Mouse (Mus musculus): ENCODE measurements around the gene Olfr569. TPM values are rescaled to one million over a fixed set of nuclear protein-coding genes. Genes with fewer than 3 reads are reported as not detected.

Gene Olfr569
- total and polyA plus RNA-seq, 3 experiments = not detected

DNA sequence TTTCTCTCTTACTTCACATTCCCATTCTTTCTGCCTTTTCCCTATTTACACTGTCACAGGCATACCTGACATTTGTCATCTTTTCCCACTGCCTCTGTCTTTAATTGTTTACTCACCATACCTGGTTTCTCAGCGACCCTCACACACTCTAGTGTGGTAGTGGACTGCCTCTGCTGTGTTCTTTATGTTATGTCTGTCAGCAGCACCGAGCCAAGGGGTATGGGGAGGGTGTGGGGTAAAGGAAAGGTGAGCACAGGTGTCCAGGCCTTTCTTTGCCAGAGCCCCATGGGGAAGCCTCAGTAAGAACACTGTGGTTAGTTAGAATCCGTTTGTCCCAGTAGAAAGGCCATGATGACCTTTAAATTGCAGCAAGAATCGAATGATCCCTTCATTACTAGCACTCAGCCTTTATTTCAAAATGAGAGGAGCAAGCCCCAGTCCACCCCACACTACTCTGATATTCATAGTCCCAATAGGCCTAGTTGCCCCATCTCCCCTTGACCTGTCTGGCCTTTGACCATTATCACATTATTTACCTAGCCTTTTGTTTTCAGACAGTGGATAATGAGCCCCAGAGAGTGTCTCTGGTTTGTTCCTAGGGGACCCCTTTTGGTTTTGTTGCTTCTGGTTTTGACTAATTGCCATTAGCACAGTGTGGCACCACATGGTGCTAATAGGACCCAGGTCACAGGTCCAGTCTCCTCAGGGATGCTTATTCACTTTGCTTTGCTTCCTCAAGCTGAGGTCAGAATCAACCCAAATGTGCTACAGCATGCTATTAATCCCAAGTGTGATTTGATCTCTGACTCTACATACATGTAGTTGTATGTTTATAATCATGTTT, 26.6 kb upstream of the Olfr569 start, which contains the start of gene Olfr571:
Olfr571 (minus strand) TSS at position 505 of the 844 bp plus-strand sequence.
- H3K27me3 ChIP-seq (replicated peaks) = no peaks in the 10 kb centered on the region
- no peak within 1 kb of the TSS for H3K4me2 ChIP-seq (ENCODE audit: insufficient read depth, low read depth, poor library complexity, severe bottlenecking)
- no peaks in the 10 kb centered on the region for H3K9me3 ChIP-seq (replicated peaks; ENCODE audit: low read length)
- no peak within 1 kb of the TSS for H3K27ac ChIP-seq (ENCODE audit: insufficient read depth, low read depth)
- dilution Hi-C loops (cut with MboI; ENCODE audit: extremely low pct_ligation_motif_present, extremely low pct_unique_long_range_greater_than_20kb, low sequenced_read_pairs) (no loop called here), in situ Hi-C loops (cut with MboI; ENCODE audit: low pct_ligation_motif_present, low pct_unique_long_range_greater_than_20kb, low sequenced_read_pairs) (loop anchor here (10.0 kb wide), 2 partner anchors 252 to 412 kb away; partner anchors contain the start of gene Olfr556)
- H3K79me2 ChIP-seq (replicated peaks; ENCODE audit: control insufficient read depth, extremely low read depth, insufficient read depth, poor library complexity, severe bottlenecking) = no peaks in the 10 kb centered on the region
- no peak within 1 kb of the TSS for H3K9ac ChIP-seq (ENCODE audit: insufficient read depth, low read depth)
- H3K4me3 ChIP-seq (replicated peaks in 1 of 3; ENCODE audit: low read depth in 2 of 3, low read length in 2 of 3, poor library complexity in 1 of 3) = no peak within 1 kb of the TSS
- no peak for DNase-seq (ENCODE audit: extremely low read depth)
- peaks cover 0 to 5% of the 10 kb centered on the region in 2 experiments; a peak in 2 of 4 replicates for H3K4me1 ChIP-seq (ENCODE audit: control insufficient read depth in 1 of 2, insufficient read depth in 2 of 2)
- H3K36me3 ChIP-seq (replicated peaks in 1 of 2; ENCODE audit: control insufficient read depth in 1 of 2, insufficient read depth in 1 of 2, low read length in 1 of 2) = no peaks in the 10 kb centered on the region
- no peak for TF ChIP-seq MAFK (IDR thresholded peaks at IDR 0.05; ENCODE audit: insufficient replicate concordance, low read length)
- TF ChIP-seq ZC3H11A (IDR thresholded peaks at IDR 0.05; ENCODE audit: low read depth, low read length) = no peak
- TF ChIP-seq TBP (conservative IDR thresholded peaks at IDR 0.05; ENCODE audit: low read depth, low read length) = no peak
- TF ChIP-seq NELFE (IDR thresholded peaks at IDR 0.05; ENCODE audit: low read depth, low read length) = no peak
- TF ChIP-seq TCF12 (IDR thresholded peaks at IDR 0.05; ENCODE audit: low read depth, low read length) = no peak
- no peak for TF ChIP-seq USF1 (IDR thresholded peaks at IDR 0.05; ENCODE audit: low read depth, low read length)
- no peak for TF ChIP-seq KAT2A (IDR thresholded peaks at IDR 0.05; ENCODE audit: insufficient replicate concordance, low read length)
- TF ChIP-seq JUN (IDR thresholded peaks at IDR 0.05; ENCODE audit: insufficient read depth, low read depth, low read length) = no peak
- TF ChIP-seq MXI1 (IDR thresholded peaks at IDR 0.05; ENCODE audit: low read depth, low read length) = no peak
- TF ChIP-seq ETS1 (conservative IDR thresholded peaks at IDR 0.05; ENCODE audit: low read depth, low read length) = no peak
- TF ChIP-seq ZMIZ1 (IDR thresholded peaks at IDR 0.05; ENCODE audit: low read depth, low read length) = no peak
- no peak for TF ChIP-seq RAD21 (IDR thresholded peaks at IDR 0.05; ENCODE audit: low read depth, low read length)
- no peak for TF ChIP-seq SIN3A (IDR thresholded peaks at IDR 0.05; ENCODE audit: low read length)

DNA sequence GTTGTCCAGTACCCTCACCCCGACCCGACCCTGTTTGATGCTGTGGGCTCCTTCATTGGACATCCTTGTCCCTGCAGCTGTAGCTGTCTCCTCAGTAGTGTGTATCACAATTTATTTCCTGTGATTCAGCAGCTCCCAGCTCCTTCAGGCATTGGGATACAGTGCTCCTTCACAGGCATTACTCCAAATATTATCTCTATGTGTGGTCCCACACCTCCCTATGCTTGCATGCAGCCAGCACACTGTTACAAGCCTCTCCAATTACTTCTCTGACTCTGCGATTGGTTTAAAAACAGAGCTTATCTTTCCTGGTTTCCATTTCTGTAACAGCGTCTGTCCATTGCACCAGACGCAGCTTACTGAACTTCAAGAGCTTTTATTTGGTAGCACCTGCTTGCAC, 25.7 kb upstream of the Olfr569 start:
- peaks cover 0 to 5% of the 10 kb centered on the region in 2 experiments; a peak in 2 of 4 replicates for H3K4me1 ChIP-seq (ENCODE audit: control insufficient read depth in 1 of 2, insufficient read depth in 2 of 2)
- H3K4me2 ChIP-seq (ENCODE audit: insufficient read depth, low read depth, poor library complexity, severe bottlenecking) = no peak overlapping the region
- no peaks in the 10 kb centered on the region for H3K79me2 ChIP-seq (replicated peaks; ENCODE audit: control insufficient read depth, extremely low read depth, insufficient read depth, poor library complexity, severe bottlenecking)
- no peaks in the 10 kb centered on the region for H3K27me3 ChIP-seq (replicated peaks)
- no peaks in the 10 kb centered on the region for H3K36me3 ChIP-seq (replicated peaks in 1 of 2; ENCODE audit: control insufficient read depth in 1 of 2, insufficient read depth in 1 of 2, low read length in 1 of 2)
- dilution Hi-C loops (cut with MboI; ENCODE audit: extremely low pct_ligation_motif_present, extremely low pct_unique_long_range_greater_than_20kb, low sequenced_read_pairs) = no loop called here
- DNase-seq (ENCODE audit: extremely low read depth) = no peak
- in situ Hi-C loops (cut with MboI; ENCODE audit: low pct_ligation_motif_present, low pct_unique_long_range_greater_than_20kb, low sequenced_read_pairs) = loop anchor here (10.0 kb wide), 2 partner anchors 252 to 412 kb away; partner anchors contain the start of gene Olfr556
- H3K27ac ChIP-seq (ENCODE audit: insufficient read depth, low read depth) = no peak overlapping the region
- no peak overlapping the region for H3K4me3 ChIP-seq (replicated peaks in 1 of 3; ENCODE audit: low read depth in 2 of 3, low read length in 2 of 3, poor library complexity in 1 of 3)
- H3K9me3 ChIP-seq (replicated peaks; ENCODE audit: low read length) = no peaks in the 10 kb centered on the region
- no peak overlapping the region for H3K9ac ChIP-seq (ENCODE audit: insufficient read depth, low read depth)
- TF ChIP-seq ZKSCAN1 (IDR thresholded peaks at IDR 0.05; ENCODE audit: borderline replicate concordance, low read depth, low read length) (no peak), CHD2 (IDR thresholded peaks at IDR 0.05; ENCODE audit: low read length) (no peak), KAT2A (IDR thresholded peaks at IDR 0.05; ENCODE audit: insufficient replicate concordance, low read length) (no peak), UBTF (IDR thresholded peaks at IDR 0.05; ENCODE audit: low read depth, low read length) (no peak), BHLHE40 (IDR thresholded peaks at IDR 0.05; ENCODE audit: low read depth, low read length) (no peak), ZNF384 (IDR thresholded peaks at IDR 0.05; ENCODE audit: low read depth, low read length) (no peak), RAD21 (IDR thresholded peaks at IDR 0.05; ENCODE audit: low read depth, low read length) (no peak), MAZ (IDR thresholded peaks at IDR 0.05; ENCODE audit: low read depth, low read length) (no peak)
